Mouse (Mus musculus): ENCODE measurements around the gene E330034G19Rik. TPM values are rescaled to one million over a fixed set of nuclear protein-coding genes. Genes with fewer than 3 reads are reported as not detected.
A peak's percentile ranks its signal among the peaks of the same experiment; 100 is the strongest.
"Not testable (repeated sequence)": the region's sequence is repeated elsewhere in the genome, so short reads cannot be mapped to it uniquely, and the experiment has no call there.

Gene E330034G19Rik
- polyA plus RNA-seq, 1 experiment = 0.08 TPM

DNA sequence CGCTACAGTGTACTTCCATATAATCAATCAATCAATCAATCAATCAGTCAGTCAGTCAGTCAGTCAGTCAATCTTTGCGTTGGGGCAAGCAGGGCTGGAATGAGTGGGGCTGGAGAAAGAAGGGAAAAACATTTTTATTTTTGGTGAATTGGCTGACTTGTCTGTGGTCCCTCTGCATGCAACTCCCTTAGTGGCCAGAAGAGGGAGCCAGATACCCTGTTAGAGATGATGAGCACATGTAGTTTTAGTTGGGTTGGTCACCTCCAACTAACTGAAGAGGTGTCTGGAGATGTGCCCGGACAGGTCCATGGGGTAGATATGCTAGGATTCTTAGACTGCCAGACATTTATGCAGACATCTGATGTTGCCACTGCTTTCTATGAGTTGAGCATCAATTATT lies 18.1 kb downstream of the E330034G19Rik start:
- peak; percentile 31 to 90 for DNase-seq (ENCODE audit: extremely low spot score in 1 of 2, low spot score in 1 of 2)

GRCm38 (mm10) chr14:24347007-24347406 lies 54.0 kb downstream of the E330034G19Rik start:
- not testable (repeated sequence) for DNase-seq (ENCODE audit: extremely low spot score in 1 of 2, low spot score in 1 of 2)

GRCm38 (mm10) chr14:24358295-24358951 lies 65.4 kb downstream of the E330034G19Rik start:
- DNase-seq (ENCODE audit: extremely low spot score in 1 of 2, low spot score in 1 of 2) = peak in 1 of 2 experiments; percentile 42

Other genes with a start within 250 kb of the E330034G19Rik start
- 29.8 and 32.3 TPM in 2 replicates for gene Dlg5, start 47.3 kb upstream of the E330034G19Rik start, polyA plus RNA-seq (2012; rRNA removed)
- 16.5 and 19.0 TPM in 2 replicates for gene Polr3a, start 193.8 kb downstream of the E330034G19Rik start, polyA plus RNA-seq (2012; rRNA removed)
- gene Rps24, start 193.9 kb downstream of the E330034G19Rik start, polyA plus RNA-seq (2012; rRNA removed) = 1,392 and 1,543 TPM in 2 replicates

Measured in frontal cortex, adult 2 months (tissue).